Mouse (Mus musculus) lung, postnatal 0 days (tissue): ENCODE data around the gene Retreg1.

Experiments
- CTCF ChIP-seq: IDR thresholded peaks from 2 replicates; pipeline ENCODE4 v1.5.1; 2016; ENCODE audit warnings: antibody characterized with exemption, mild to moderate bottlenecking
- EP300 ChIP-seq: IDR thresholded peaks from 2 replicates; pipeline ENCODE4 v1.6.1; 2016; ENCODE audit warnings: antibody characterized with exemption, mild to moderate bottlenecking, control low read depth

GRCm38 (mm10) chr15:25932937-25933684 is 90.1 kb downstream of the Retreg1 start:
- no peak for TF ChIP-seq CTCF
- TF ChIP-seq EP300 = peak; percentile 82
